Comparison of ENCODE assay signal across 19 mouse cellular contexts in genomic region chr11:74625333-74625732, GRCm38 (mm10). TPM values are rescaled to one million over a fixed set of nuclear protein-coding genes. Genes with fewer than 3 reads are reported as not detected.
"Had no signal": no experiment of that assay in that cellular context is flagged by ENCODE, and none has a peak within 500 bp of the region (broad histone marks: within the 10 kb centered on the region; RNA-seq: fewer than 3 reads in every experiment).

No protein-coding gene starts in this region.

- H3K9me3 ChIP-seq: limb, embryonic 10.5 days; limb, embryonic 13.5 days; liver, embryonic 15.5 days; midbrain, embryonic 10.5 days; neural tube, embryonic 12.5 days; neural tube, embryonic 15.5 days; stomach, embryonic 15.5 days had no signal

- DNase-seq: kidney, adult 18-20 months; kidney, adult 9 months; kidney, postnatal 14 days; kidney, postnatal 4 days; lung, adult 2 months; lung, postnatal 14 days; lung, postnatal 4 days; midbrain, embryonic 14.5 days; thymus, postnatal 25 days had no signal

- ATAC-seq: inflammation-experienced regulatory T-cells, adult 6 months; intestine, embryonic 16.5 days had no signal

- H3K4me2 ChIP-seq: limb, embryonic 13.5 days; liver, embryonic 15.5 days; neural tube, embryonic 12.5 days; neural tube, embryonic 15.5 days; stomach, embryonic 15.5 days had no signal

- H3K9ac ChIP-seq: limb, embryonic 13.5 days; liver, embryonic 15.5 days; neural tube, embryonic 12.5 days; neural tube, embryonic 15.5 days; stomach, embryonic 15.5 days had no signal

- H3K4me1 ChIP-seq: limb, embryonic 10.5 days; limb, embryonic 13.5 days; midbrain, embryonic 10.5 days; neural tube, embryonic 12.5 days; stomach, embryonic 15.5 days had no signal

- H3K4me3 ChIP-seq: limb, embryonic 10.5 days; limb, embryonic 13.5 days; liver, embryonic 15.5 days; megakaryocyte, embryonic 14.5 days; midbrain, embryonic 10.5 days; neural tube, embryonic 12.5 days; neural tube, embryonic 15.5 days; stomach, embryonic 15.5 days had no signal

- H3K36me3 ChIP-seq: limb, embryonic 10.5 days; limb, embryonic 13.5 days; midbrain, embryonic 10.5 days; neural tube, embryonic 12.5 days; stomach, embryonic 15.5 days had no signal

- H3K27ac ChIP-seq: limb, embryonic 10.5 days; limb, embryonic 13.5 days; liver, embryonic 15.5 days; midbrain, embryonic 10.5 days; neural tube, embryonic 12.5 days; neural tube, embryonic 15.5 days; stomach, embryonic 15.5 days had no signal

RNA-seq across cellular contexts. Expression of gene Ccdc92b, which starts 5.9 kb away (rescaled TPM):
- polyA plus RNA-seq: inflammation-experienced regulatory T-cells, adult 6 months had no signal
